Mouse (Mus musculus) heart, embryonic 14.5 days (tissue): ENCODE results near the gene Fgfr2. TPM values are rescaled to one million over a fixed set of nuclear protein-coding genes. Genes with fewer than 3 reads are reported as not detected.

Source experiments
- ATAC-seq: fragments of 200-750 bp; cut with Nextera tagmentation; 2 replicates; pipeline ENCODE4 v1.8.0; 2017; ENCODE audit warnings: low read depth, moderate TSS enrichment; ENCODE audit not compliant: insufficient number of reproducible peaks, insufficient read depth, low FRiP score
- H3K27ac ChIP-seq, 2 experiments: fragments of 200-500 bp in 1 of 2; fragments of 300-500 bp in 1 of 2; sonication (generic) in 1 of 2; replicated peaks in 1 of 2; 2 replicates each; pipeline ENCODE4 v1.5.1; 2012 to 2014; ENCODE audit warnings: low read depth in 2 of 2, low read length in 2 of 2, control low read depth in 1 of 2, mild to moderate bottlenecking in 1 of 2, mixed read lengths in 1 of 2; ENCODE audit not compliant: control insufficient read depth in 1 of 2, insufficient read depth in 1 of 2
- H3K27me3 ChIP-seq: fragments of 300-500 bp; sonication (generic); 2 replicates; pipeline ENCODE4 v1.6.1; 2014; ENCODE audit warnings: mild to moderate bottlenecking, low read length, control low read depth; ENCODE audit not compliant: control insufficient read depth, insufficient read depth
- H3K36me3 ChIP-seq: fragments of 300-500 bp; sonication (generic); 2 replicates; pipeline ENCODE4 v1.6.1; 2014; ENCODE audit warnings: mild to moderate bottlenecking, control low read depth, low read length, mixed read lengths; ENCODE audit not compliant: control insufficient read depth, insufficient read depth
- H3K4me1 ChIP-seq, 2 experiments: fragments of 200-500 bp in 1 of 2; fragments of 300-500 bp in 1 of 2; sonication (generic) in 1 of 2; 2 replicates each; pipeline ENCODE4 v1.6.1; 2012 to 2014; ENCODE audit warnings: low read length in 2 of 2, control low read depth in 1 of 2, mixed read lengths in 1 of 2; ENCODE audit not compliant: control insufficient read depth in 2 of 2, insufficient read depth in 2 of 2
- H3K4me2 ChIP-seq: fragments of 300-500 bp; sonication (generic); 2 replicates; pipeline ENCODE4 v1.6.1; 2014; ENCODE audit warnings: mild to moderate bottlenecking, low read length
- H3K4me3 ChIP-seq, 2 experiments: fragments of 200-500 bp in 1 of 2; fragments of 300-500 bp in 1 of 2; sonication (generic) in 1 of 2; 2 replicates each; pipeline ENCODE4 v1.5.1; 2012 to 2014; ENCODE audit warnings: low read length in 2 of 2, mild to moderate bottlenecking in 2 of 2, control low read depth in 1 of 2, low read depth in 1 of 2, moderate library complexity in 1 of 2; ENCODE audit not compliant: control insufficient read depth in 1 of 2, insufficient read depth in 1 of 2
- H3K9ac ChIP-seq: fragments of 300-500 bp; sonication (generic); 2 replicates; pipeline ENCODE4 v1.6.1; 2014; ENCODE audit warnings: mild to moderate bottlenecking, low read length
- H3K9me3 ChIP-seq: fragments of 300-500 bp; sonication (generic); 2 replicates; pipeline ENCODE4 v1.6.1; 2016; ENCODE audit warnings: low read length, control low read depth; ENCODE audit not compliant: control insufficient read depth
- WGBS: fragments of 180-500 bp; shearing (Covaris S2); extraction: QIAGEN DNeasy Blood & Tissue Kit; methylation state at CpG from one replicate; pipeline ENCODE4 v1.1.7; 2014; 5-methylcytosine and 5-hydroxymethylcytosine counted together
- polyA plus RNA-seq: library from polyadenylated mRNA; unstranded; fragments of >200 nt; fragmentation: Nextera tagmentation; extraction: Ambion mirVana; gene quantifications from 2 replicates; pipeline ENCODE4 v1.2.1, GENCODE M21; 2014

The Fgfr2 gene
- polyA plus RNA-seq, 1 experiment from 2014 or later, result 22.4 TPM

DNA sequence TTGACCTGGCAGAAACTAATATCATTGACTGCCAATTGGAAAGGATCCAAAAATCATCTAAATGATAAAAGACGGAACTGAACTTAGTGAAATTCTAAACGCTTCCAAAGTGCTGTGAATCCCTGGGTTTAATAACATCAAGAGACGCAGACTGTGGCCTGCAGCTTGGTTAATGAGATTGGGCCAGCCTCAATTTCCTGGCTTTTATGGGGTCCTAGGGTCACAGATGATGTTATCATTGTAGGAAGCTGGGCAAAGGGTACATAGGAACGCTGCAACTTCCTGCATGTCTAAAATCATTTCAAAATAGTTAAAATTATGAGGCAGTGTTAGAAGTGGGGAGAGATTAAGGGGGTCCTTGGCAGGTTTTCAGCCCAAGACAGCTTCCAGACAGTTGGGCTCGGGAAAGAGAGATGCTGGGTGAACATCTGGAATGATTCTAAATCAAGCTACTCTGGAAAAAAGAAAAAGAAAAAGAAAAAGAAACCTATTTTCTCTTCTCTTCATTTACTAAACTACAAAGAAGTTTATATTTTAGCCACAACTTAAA, 823.4 kb downstream of the Fgfr2 start:
- Histone ChIP-seq H3K4me2 (no peak overlapping the region), H3K9ac (no peak overlapping the region), H3K4me3 (no peak overlapping the region), H3K36me3 (no peaks in the 10 kb centered on the region), H3K4me1 (peaks cover 4 to 5% of the 10 kb centered on the region in 2 experiments; a peak in 2 of 4 replicates), H3K27me3 (no peaks in the 10 kb centered on the region), H3K9me3 (no peaks in the 10 kb centered on the region), H3K27ac (no peak overlapping the region)
- 60% methylated on average over 5 of the region's 5 CpGs for WGBS
- no peak for ATAC-seq

DNA sequence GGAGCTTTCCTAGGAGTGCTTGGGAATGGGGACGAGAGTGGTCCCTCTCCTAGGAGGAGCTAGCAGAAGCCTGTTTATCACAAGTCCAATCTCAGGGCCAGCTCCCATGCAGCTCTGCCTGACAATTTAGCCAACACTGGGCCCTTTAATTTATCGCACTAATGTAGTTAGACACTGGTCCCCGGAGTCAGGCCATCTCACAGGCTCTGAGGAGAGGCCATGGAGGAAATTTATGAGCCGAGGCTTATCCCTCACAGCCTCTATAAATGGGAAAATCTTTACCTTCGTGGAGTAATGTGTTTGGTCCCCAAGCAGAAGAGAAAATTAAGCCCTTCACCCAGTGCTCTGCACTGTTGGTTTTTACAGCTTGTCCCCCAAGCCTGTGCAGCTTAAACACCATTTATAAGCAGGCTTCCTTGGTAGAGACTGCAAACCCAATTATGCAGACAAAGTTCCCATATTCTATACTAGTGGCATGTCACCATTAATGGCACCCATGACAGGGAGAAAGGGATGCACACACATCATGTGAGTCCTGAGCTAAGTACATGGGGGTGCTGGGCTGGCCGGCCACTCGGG, 824.6 kb downstream of the Fgfr2 start:
- Histone ChIP-seq H3K27me3 (no peaks in the 10 kb centered on the region), H3K9me3 (no peaks in the 10 kb centered on the region), H3K27ac (no peak overlapping the region), H3K4me1 (peaks cover 4 to 5% of the 10 kb centered on the region in 2 experiments; a peak in 2 of 4 replicates), H3K36me3 (no peaks in the 10 kb centered on the region), H3K4me2 (no peak overlapping the region), H3K4me3 (no peak overlapping the region), H3K9ac (no peak overlapping the region)
- 87% methylated on average over 7 of the region's 7 CpGs for WGBS
- ATAC-seq, result no peak

DNA sequence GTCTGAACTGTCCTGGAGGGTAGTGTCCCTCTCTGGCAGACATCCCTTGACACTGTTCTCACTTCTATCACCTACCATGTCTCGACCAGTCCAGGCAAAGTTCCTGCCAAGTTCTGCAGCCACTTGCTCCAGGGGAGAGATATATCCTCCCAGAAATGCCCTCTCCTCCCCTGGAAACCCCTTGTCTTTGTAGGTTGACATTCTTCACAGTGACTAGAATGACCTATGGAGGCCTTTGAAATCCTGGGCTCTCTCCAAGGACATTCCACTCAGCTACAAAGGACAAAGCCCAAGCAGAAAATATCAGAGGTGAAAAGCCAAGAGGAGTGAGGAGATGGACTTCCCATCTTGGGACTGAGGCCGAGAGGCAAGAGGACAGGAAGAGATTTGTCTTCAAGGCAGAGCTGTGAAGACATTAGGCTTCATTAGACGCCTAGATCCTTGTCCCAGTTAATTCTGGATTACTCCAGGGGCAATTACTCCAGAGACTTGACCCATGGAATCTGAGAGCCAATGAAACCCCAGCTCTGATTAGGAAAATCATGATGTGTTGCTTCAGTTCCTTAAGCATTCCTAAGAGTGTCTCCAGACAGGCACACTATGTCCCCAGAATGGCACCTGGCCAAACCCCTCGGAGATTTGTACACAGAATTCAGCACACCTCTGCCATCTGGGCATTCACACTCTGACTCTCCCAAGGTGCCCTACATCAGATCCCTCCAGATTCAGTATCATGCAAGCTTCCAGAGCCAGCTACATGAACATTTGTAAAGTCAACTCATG, 826.3 kb downstream of the Fgfr2 start:
- no peak for ATAC-seq
- no peaks in the 10 kb centered on the region for H3K9me3 ChIP-seq
- no peak overlapping the region for H3K9ac ChIP-seq
- no peaks in the 10 kb centered on the region for H3K36me3 ChIP-seq
- H3K27ac ChIP-seq, result no peak overlapping the region
- no peak overlapping the region for H3K4me3 ChIP-seq
- H3K4me1 ChIP-seq, result peaks cover 0 to 2% of the 10 kb centered on the region in 2 experiments; a peak in 1 of 4 replicates
- H3K27me3 ChIP-seq, result no peaks in the 10 kb centered on the region
- H3K4me2 ChIP-seq, result no peak overlapping the region
- WGBS, result 50% methylated on average over 4 of the region's 4 CpGs

GRCm38 (mm10) chr7:132296132-132296531, 827.0 kb downstream of the Fgfr2 start:
- no peak for ATAC-seq

DNA sequence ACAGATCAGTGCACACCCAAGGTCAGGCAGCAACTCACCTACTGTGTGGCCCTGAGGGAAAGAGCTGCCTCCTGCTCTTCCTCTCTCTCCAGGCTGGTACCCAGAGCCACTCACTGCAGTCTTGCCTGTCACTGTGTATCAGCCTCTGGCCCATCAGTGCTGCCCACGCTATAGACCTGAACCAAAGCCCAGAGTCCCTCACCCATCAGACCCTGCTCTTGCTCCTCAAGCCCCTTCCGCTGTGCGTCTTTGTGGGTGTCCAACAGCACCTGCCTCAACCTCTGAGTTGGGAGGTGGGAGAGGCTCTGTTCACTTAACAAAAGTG, 835.8 kb downstream of the Fgfr2 start:
- no peak overlapping the region for H3K9ac ChIP-seq

More at GRCm38 (mm10) chr7:132296132-132296531, 827.0 kb downstream of the Fgfr2 start:
- Histone ChIP-seq H3K9me3 (no peaks in the 10 kb centered on the region), H3K36me3 (no peaks in the 10 kb centered on the region), H3K27ac (no peak overlapping the region), H3K9ac (no peak overlapping the region), H3K4me3 (no peak overlapping the region), H3K4me2 (no peak overlapping the region), H3K27me3 (no peaks in the 10 kb centered on the region), H3K4me1 (peaks cover 0 to 2% of the 10 kb centered on the region in 2 experiments; a peak in 1 of 4 replicates)
- WGBS, result 88% methylated on average over 3 of the region's 3 CpGs

GRCm38 (mm10) chr7:132286630-132287339, 836.4 kb downstream of the Fgfr2 start:
- H3K4me2 ChIP-seq, result no peak overlapping the region
- H3K27ac ChIP-seq, result no peak overlapping the region
- H3K9ac ChIP-seq, result no peak overlapping the region

More for the DNA sequence above, 835.8 kb downstream of the Fgfr2 start:
- H3K27me3 ChIP-seq, result no peaks in the 10 kb centered on the region
- H3K4me1 ChIP-seq, result peaks cover 18 to 33% of the 10 kb centered on the region in 2 experiments; a peak in 3 of 4 replicates
- H3K4me2 ChIP-seq, result no peak overlapping the region
- H3K9me3 ChIP-seq, result no peaks in the 10 kb centered on the region
- no peak for ATAC-seq
- no peak overlapping the region for H3K4me3 ChIP-seq
- WGBS, result 72% methylated on average over 3 of the region's 3 CpGs
- H3K27ac ChIP-seq, result no peak overlapping the region
- no peaks in the 10 kb centered on the region for H3K36me3 ChIP-seq

DNA sequence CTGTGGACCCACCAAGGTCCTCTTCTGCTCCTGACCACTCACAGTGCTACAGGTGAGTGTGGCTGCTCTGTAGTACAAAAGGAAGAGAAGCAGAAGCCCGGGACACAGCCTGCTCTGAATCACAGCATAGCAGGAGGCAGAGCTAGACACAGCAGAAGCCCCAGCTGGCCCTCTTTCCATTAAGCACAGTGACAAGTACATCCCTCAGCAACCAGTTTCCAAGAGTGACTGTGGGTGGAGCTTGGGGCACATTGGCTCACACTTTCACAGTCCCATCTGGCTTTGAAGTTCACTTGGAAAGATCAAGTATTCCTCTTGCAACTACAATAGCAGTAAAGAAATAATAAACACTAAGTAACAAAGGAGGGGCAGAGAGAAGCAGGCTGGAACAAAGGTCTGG, 838.4 kb downstream of the Fgfr2 start:
- H3K9ac ChIP-seq, result no peak overlapping the region
- no peaks in the 10 kb centered on the region for H3K36me3 ChIP-seq
- no peaks in the 10 kb centered on the region for H3K27me3 ChIP-seq
- H3K9me3 ChIP-seq, result no peaks in the 10 kb centered on the region
- no peak for ATAC-seq
- peaks cover 18 to 33% of the 10 kb centered on the region in 2 experiments; a peak in 3 of 4 replicates for H3K4me1 ChIP-seq
- H3K4me2 ChIP-seq, result no peak overlapping the region
- 19% methylated on average over 1 of the region's 1 CpGs for WGBS
- no peak overlapping the region for H3K4me3 ChIP-seq
- no peak overlapping the region for H3K27ac ChIP-seq

More at GRCm38 (mm10) chr7:132286630-132287339, 836.4 kb downstream of the Fgfr2 start:
- no peak for ATAC-seq
- WGBS, result 27% methylated on average over 14 of the region's 14 CpGs
- no peaks in the 10 kb centered on the region for H3K27me3 ChIP-seq
- no peak overlapping the region for H3K4me3 ChIP-seq
- no peaks in the 10 kb centered on the region for H3K36me3 ChIP-seq
- peaks cover 18 to 33% of the 10 kb centered on the region in 2 experiments; a peak in 3 of 4 replicates for H3K4me1 ChIP-seq
- H3K9me3 ChIP-seq, result no peaks in the 10 kb centered on the region
